Mouse (Mus musculus) cortical plate, adult 2 months (tissue): Measurements from ENCODE around the gene Gm32802. TPM values are rescaled to one million over a fixed set of nuclear protein-coding genes. Genes with fewer than 3 reads are reported as not detected.
A peak's percentile ranks its signal among the peaks of the same experiment; 100 is the strongest.
"Not testable (repeated sequence)": the region's sequence is repeated elsewhere in the genome, so short reads cannot be mapped to it uniquely, and the experiment has no call there.

ENCODE experiments used
- H3K27ac ChIP-seq: fragments of 200-500 bp; 2 replicates; pipeline ENCODE4 v1.5.1; 2012; ENCODE audit warnings: low read length, control low read depth, inconsistent platforms; ENCODE audit not compliant: insufficient read depth
- H3K4me1 ChIP-seq: fragments of 200-500 bp; 2 replicates; pipeline ENCODE4 v1.6.1; 2011; ENCODE audit warnings: low read length; ENCODE audit not compliant: control insufficient read depth, insufficient read depth
- H3K4me3 ChIP-seq: fragments of 200-500 bp; 2 replicates; pipeline ENCODE4 v1.5.1; 2011; ENCODE audit warnings: mild to moderate bottlenecking, low read length, control low read depth; ENCODE audit not compliant: insufficient read depth
- CTCF ChIP-seq: fragments of 200-500 bp; IDR thresholded peaks from 2 replicates; pipeline ENCODE4 v1.5.1; 2011; ENCODE audit warnings: mild to moderate bottlenecking, control low read depth, low read length; ENCODE audit not compliant: insufficient read depth; ENCODE audit errors: extremely low read depth
- POLR2A ChIP-seq: fragments of 200-500 bp; IDR thresholded peaks from 2 replicates; pipeline ENCODE4 v1.6.1; 2011; ENCODE audit warnings: mild to moderate bottlenecking, low read length, control low read depth; ENCODE audit not compliant: insufficient read depth; ENCODE audit errors: extremely low read depth
- polyA plus RNA-seq: library from polyadenylated mRNA; depleted of rRNA; stranded (reverse); fragments of >200 nt; gene quantifications from 2 replicates; pipeline ENCODE4 v1.2.3, GENCODE M21; 2012; rRNA removed

Gene Gm32802
- polyA plus RNA-seq = 0.08 TPM in 1 of 2 replicates, not detected in the other

- not testable (repeated sequence) for H3K4me3 ChIP-seq, H3K4me1 ChIP-seq, H3K27ac ChIP-seq
Observed at GRCm38 (mm10) chr10:118258388-118258787, at the start of gene Gm32802. Gene Gm32802 (plus strand): TSS chr10:118258688.

- not testable (repeated sequence) for H3K27ac ChIP-seq, H3K4me1 ChIP-seq, H3K4me3 ChIP-seq
Observed at GRCm38 (mm10) chr10:118215719-118216393, 42.6 kb upstream of the Gm32802 start.

- H3K4me1 ChIP-seq, H3K27ac ChIP-seq, H3K4me3 ChIP-seq: not testable (repeated sequence)
Observed at GRCm38 (mm10) chr10:118227629-118228028, 30.9 kb upstream of the Gm32802 start.

GRCm38 (mm10) chr10:118232607-118233006 is 25.9 kb upstream of the Gm32802 start:
- H3K27ac ChIP-seq, H3K4me1 ChIP-seq, H3K4me3 ChIP-seq: not testable (repeated sequence)

- H3K27ac ChIP-seq, H3K4me1 ChIP-seq, H3K4me3 ChIP-seq: not testable (repeated sequence)
Observed at GRCm38 (mm10) chr10:118240680-118241079, 17.8 kb upstream of the Gm32802 start, which contains the start of gene Gm32717. Gene Gm32717 (minus strand): TSS chr10:118240780.

- not testable (repeated sequence) for H3K27ac ChIP-seq, H3K4me3 ChIP-seq, H3K4me1 ChIP-seq
Observed at GRCm38 (mm10) chr10:118249006-118249595, 9.4 kb upstream of the Gm32802 start.

- TF ChIP-seq CTCF (peak; percentile 45), POLR2A (no peak)
- H3K27ac ChIP-seq = no peak overlapping the region
- H3K4me1 ChIP-seq = no peaks in the 10 kb centered on the region
- no peak overlapping the region for H3K4me3 ChIP-seq
Observed at GRCm38 (mm10) chr10:118250852-118251295, 7.6 kb upstream of the Gm32802 start.

GRCm38 (mm10) chr10:118268812-118269211 is 10.3 kb downstream of the Gm32802 start:
- H3K4me3 ChIP-seq, H3K27ac ChIP-seq, H3K4me1 ChIP-seq: not testable (repeated sequence)

- H3K4me1 ChIP-seq, H3K4me3 ChIP-seq, H3K27ac ChIP-seq: not testable (repeated sequence)
Observed at GRCm38 (mm10) chr10:118271416-118271815, 12.9 kb downstream of the Gm32802 start.

- not testable (repeated sequence) for H3K27ac ChIP-seq, H3K4me3 ChIP-seq, H3K4me1 ChIP-seq
Observed at GRCm38 (mm10) chr10:118278069-118278468, 19.6 kb downstream of the Gm32802 start.

GRCm38 (mm10) chr10:118282565-118282964 is 24.1 kb downstream of the Gm32802 start:
- H3K4me1 ChIP-seq, H3K4me3 ChIP-seq, H3K27ac ChIP-seq: not testable (repeated sequence)

GRCm38 (mm10) chr10:118283016-118283415 is 24.5 kb downstream of the Gm32802 start:
- not testable (repeated sequence) for H3K4me1 ChIP-seq, H3K4me3 ChIP-seq, H3K27ac ChIP-seq
